Mouse (Mus musculus): ENCODE data around the gene Myl10. TPM values are rescaled to one million over a fixed set of nuclear protein-coding genes. Genes with fewer than 3 reads are reported as not detected.

The Myl10 gene
- total and polyA plus RNA-seq, 2 experiments from 2014 or later, result not detected

GRCm38 (mm10) chr5:136688841-136689240, 4.1 kb upstream of the Myl10 start:
- Histone ChIP-seq H3K4me1 (ENCODE audit: insufficient read depth) (no peaks in the 10 kb centered on the region), H3K4me3 (ENCODE audit: low read depth, low read length) (no peak overlapping the region), H3K9ac (no peak overlapping the region), H3K36me3 (ENCODE audit: insufficient read depth) (no peaks in the 10 kb centered on the region), H3K9me3 (ENCODE audit: low read length) (no peaks in the 10 kb centered on the region), H3K27me3 (ENCODE audit: insufficient read depth, low read length) (no peaks in the 10 kb centered on the region), H3K4me2 (ENCODE audit: low read depth) (no peak overlapping the region), H3K27ac (ENCODE audit: low read depth, low read length) (no peak overlapping the region)
- DNase-seq (no peak), ATAC-seq (no peak)
- 77% methylated on average over 6 of the region's 6 CpGs for WGBS
- TF ChIP-seq CTCF (IDR thresholded peaks at IDR 0.05; ENCODE audit: low read depth), result no peak

GRCm38 (mm10) chr5:136691170-136691569, 1.8 kb upstream of the Myl10 start:
- DNase-seq (no peak), ATAC-seq (no peak)
- H3K27me3 ChIP-seq (ENCODE audit: insufficient read depth, low read length), result no peaks in the 10 kb centered on the region
- H3K36me3 ChIP-seq (ENCODE audit: insufficient read depth), result no peaks in the 10 kb centered on the region
- no peak overlapping the region for H3K4me3 ChIP-seq (ENCODE audit: low read depth, low read length)
- H3K4me2 ChIP-seq (ENCODE audit: low read depth), result no peak overlapping the region
- H3K9ac ChIP-seq, result no peak overlapping the region
- H3K9me3 ChIP-seq (ENCODE audit: low read length), result no peaks in the 10 kb centered on the region
- no peaks in the 10 kb centered on the region for H3K4me1 ChIP-seq (ENCODE audit: insufficient read depth)
- no peak overlapping the region for H3K27ac ChIP-seq (ENCODE audit: low read depth, low read length)
- TF ChIP-seq CTCF (IDR thresholded peaks at IDR 0.05; ENCODE audit: low read depth), result no peak
- 75% methylated on average over 3 of the region's 3 CpGs for WGBS

GRCm38 (mm10) chr5:136693418-136693817, 472 bp downstream of the Myl10 start:
- ATAC-seq (no peak), DNase-seq (no peak)
- H3K4me3 ChIP-seq (ENCODE audit: low read depth, low read length), result no peak overlapping the region
- no peaks in the 10 kb centered on the region for H3K36me3 ChIP-seq (ENCODE audit: insufficient read depth)
- no peaks in the 10 kb centered on the region for H3K27me3 ChIP-seq (ENCODE audit: insufficient read depth, low read length)
- TF ChIP-seq CTCF (IDR thresholded peaks at IDR 0.05; ENCODE audit: low read depth), result no peak
- no peak overlapping the region for H3K27ac ChIP-seq (ENCODE audit: low read depth, low read length)
- no peak overlapping the region for H3K9ac ChIP-seq
- 87% methylated on average over 7 of the region's 7 CpGs for WGBS
- H3K4me2 ChIP-seq (ENCODE audit: low read depth), result no peak overlapping the region
- H3K9me3 ChIP-seq (ENCODE audit: low read length), result no peaks in the 10 kb centered on the region
- H3K4me1 ChIP-seq (ENCODE audit: insufficient read depth), result no peaks in the 10 kb centered on the region

- DNase-seq (no peak), ATAC-seq (no peak)
- WGBS, result 80% methylated on average over 6 of the region's 6 CpGs
These were observed 2.0 kb downstream of the Myl10 start for GRCm38 (mm10) chr5:136694976-136695375.

GRCm38 (mm10) chr5:136696516-136696915, 3.6 kb downstream of the Myl10 start:
- ATAC-seq, result no peak

More at GRCm38 (mm10) chr5:136694976-136695375, 2.0 kb downstream of the Myl10 start:
- no peak for TF ChIP-seq CTCF (IDR thresholded peaks at IDR 0.05; ENCODE audit: low read depth)
- Histone ChIP-seq H3K9ac (no peak overlapping the region), H3K4me3 (ENCODE audit: low read depth, low read length) (no peak overlapping the region), H3K27ac (ENCODE audit: low read depth, low read length) (no peak overlapping the region), H3K4me2 (ENCODE audit: low read depth) (no peak overlapping the region), H3K27me3 (ENCODE audit: insufficient read depth, low read length) (no peaks in the 10 kb centered on the region), H3K9me3 (ENCODE audit: low read length) (no peaks in the 10 kb centered on the region), H3K4me1 (ENCODE audit: insufficient read depth) (no peaks in the 10 kb centered on the region), H3K36me3 (ENCODE audit: insufficient read depth) (no peaks in the 10 kb centered on the region)

GRCm38 (mm10) chr5:136697618-136698017, 4.7 kb downstream of the Myl10 start:
- WGBS, result 84% methylated on average over 9 of the region's 9 CpGs
- H3K27ac ChIP-seq (ENCODE audit: low read depth, low read length), result no peak overlapping the region
- H3K27me3 ChIP-seq (ENCODE audit: insufficient read depth, low read length), result no peaks in the 10 kb centered on the region
- H3K9me3 ChIP-seq (ENCODE audit: low read length), result no peaks in the 10 kb centered on the region
- no peak overlapping the region for H3K4me2 ChIP-seq (ENCODE audit: low read depth)
- no peak overlapping the region for H3K9ac ChIP-seq
- H3K36me3 ChIP-seq (ENCODE audit: insufficient read depth), result no peaks in the 10 kb centered on the region
- no peak for DNase-seq
- no peak for ATAC-seq
- TF ChIP-seq CTCF (IDR thresholded peaks at IDR 0.05; ENCODE audit: low read depth), result no peak
- H3K4me1 ChIP-seq (ENCODE audit: insufficient read depth), result no peaks in the 10 kb centered on the region
- H3K4me3 ChIP-seq (ENCODE audit: low read depth, low read length), result no peak overlapping the region

More at GRCm38 (mm10) chr5:136696516-136696915, 3.6 kb downstream of the Myl10 start:
- H3K4me2 ChIP-seq (ENCODE audit: low read depth), result no peak overlapping the region
- no peaks in the 10 kb centered on the region for H3K4me1 ChIP-seq (ENCODE audit: insufficient read depth)
- H3K36me3 ChIP-seq (ENCODE audit: insufficient read depth), result no peaks in the 10 kb centered on the region
- 89% methylated on average over 5 of the region's 5 CpGs for WGBS
- TF ChIP-seq CTCF (IDR thresholded peaks at IDR 0.05; ENCODE audit: low read depth), result no peak
- no peak overlapping the region for H3K27ac ChIP-seq (ENCODE audit: low read depth, low read length)
- no peak overlapping the region for H3K4me3 ChIP-seq (ENCODE audit: low read depth, low read length)
- no peaks in the 10 kb centered on the region for H3K27me3 ChIP-seq (ENCODE audit: insufficient read depth, low read length)
- H3K9ac ChIP-seq, result no peak overlapping the region
- DNase-seq, result no peak
- H3K9me3 ChIP-seq (ENCODE audit: low read length), result no peaks in the 10 kb centered on the region

- H3K27ac ChIP-seq (ENCODE audit: low read depth, low read length), result no peak overlapping the region
- H3K4me1 ChIP-seq (ENCODE audit: insufficient read depth), result no peaks in the 10 kb centered on the region
- TF ChIP-seq CTCF (IDR thresholded peaks at IDR 0.05; ENCODE audit: low read depth), result no peak
- H3K4me2 ChIP-seq (ENCODE audit: low read depth), result no peak overlapping the region
- no peaks in the 10 kb centered on the region for H3K36me3 ChIP-seq (ENCODE audit: insufficient read depth)
- no peak for DNase-seq
- H3K9me3 ChIP-seq (ENCODE audit: low read length), result no peaks in the 10 kb centered on the region
- H3K4me3 ChIP-seq (ENCODE audit: low read depth, low read length), result no peak overlapping the region
- no peak overlapping the region for H3K9ac ChIP-seq
- no peak for ATAC-seq
- WGBS, result 92% methylated on average over 3 of the region's 3 CpGs
- no peaks in the 10 kb centered on the region for H3K27me3 ChIP-seq (ENCODE audit: insufficient read depth, low read length)
These were observed 9.3 kb downstream of the Myl10 start for GRCm38 (mm10) chr5:136702159-136702725.

Measured in forebrain, postnatal 0 days (tissue).